Mouse (Mus musculus) small intestine, adult 2 months (tissue): ENCODE measurements around the gene Actr2.

ENCODE experiments used
- CTCF ChIP-seq: fragments of 200-500 bp; IDR thresholded peaks from 2 replicates; pipeline ENCODE4 v1.5.1; 2012; ENCODE audit warnings: low read depth, mild to moderate bottlenecking, control low read depth, inconsistent platforms, low read length, moderate library complexity, mixed read lengths; ENCODE audit not compliant: insufficient replicate concordance, insufficient read length; ENCODE audit errors: extremely low read depth
- POLR2A ChIP-seq: fragments of 200-500 bp; IDR thresholded peaks from 2 replicates; pipeline ENCODE4 v1.6.1; 2012; ENCODE audit warnings: low read depth, mild to moderate bottlenecking, control low read depth, inconsistent platforms, low read length, moderate library complexity

GRCm38 (mm10) chr11:20072826-20073225 is 39.9 kb downstream of the Actr2 start:
- TF ChIP-seq CTCF (no peak), POLR2A (no peak)
